ENCODE assay signal across 8 mouse cellular contexts in the genomic region with DNA sequence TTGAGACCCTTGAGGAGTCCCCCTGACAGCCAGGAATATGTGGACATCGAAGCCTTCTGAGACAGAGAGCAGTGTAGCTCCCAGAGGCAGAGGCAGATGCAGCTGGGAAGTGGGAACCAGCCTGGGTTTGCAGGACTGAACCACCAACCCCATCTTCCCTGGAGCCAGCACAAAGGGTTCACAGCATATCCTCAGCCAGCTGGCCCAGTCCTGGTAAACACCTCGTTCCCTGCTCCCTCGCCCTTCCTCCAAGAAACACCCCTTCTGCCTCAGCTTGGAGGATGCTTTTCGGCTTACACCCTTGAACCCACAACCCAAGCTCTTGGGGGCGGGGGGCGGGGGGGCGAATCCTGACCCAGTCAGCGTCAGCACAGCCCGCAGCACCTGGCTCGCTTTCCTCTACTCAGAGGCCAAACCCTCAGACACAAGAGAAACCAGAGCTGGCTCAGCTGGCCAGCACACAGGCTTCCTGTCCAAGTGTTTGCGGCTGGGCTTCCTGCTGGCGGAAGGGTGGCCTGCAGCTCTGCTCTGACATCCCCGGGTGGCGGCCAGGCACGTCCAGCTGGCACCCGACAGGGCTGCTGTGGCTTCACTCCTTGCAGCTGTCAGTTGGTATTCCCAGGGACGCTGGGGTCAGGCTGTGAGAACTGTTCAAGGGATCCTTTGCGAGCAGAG.
DNase-seq lines count a peak whose midpoint lies in the region; ATAC-seq and TF ChIP-seq lines count a peak whose summit lies in the region.

No protein-coding gene starts in this region.

- peak; percentile 85 for ATAC-seq in embryonic facial prominence, embryonic 15.5 days (ENCODE audit: insufficient number of reproducible peaks, low FRiP score, low TSS enrichment, low read depth)
- peak; percentile 54; the same call in 1 of the 2 replicates for ATAC-seq in limb, embryonic 12.5 days (ENCODE audit: insufficient number of reproducible peaks, insufficient read depth, low FRiP score, low TSS enrichment, low read depth)
- peak; percentile 63 for ATAC-seq in stomach, embryonic 14.5 days (ENCODE audit: insufficient number of reproducible peaks, insufficient read depth, low FRiP score, low read depth)

- no peak overlapping the region for H3K4me3 ChIP-seq in embryonic facial prominence, embryonic 15.5 days (replicated peaks)
- H3K4me3 ChIP-seq in heart, embryonic 10.5 days = peak overlapping the region; percentile 16
- H3K4me3 ChIP-seq in kidney, adult 2 months (ENCODE audit: insufficient read depth, low read depth, low read length) = no peak overlapping the region
- no peak overlapping the region for H3K4me3 ChIP-seq in limb, embryonic 12.5 days (replicated peaks)
- peak overlapping the region; percentile 20; the same call in 1 of the 2 replicates for H3K4me3 ChIP-seq in midbrain, embryonic 10.5 days
- no peak overlapping the region for H3K4me3 ChIP-seq in stomach, embryonic 14.5 days (ENCODE audit: low read depth, low read length)

- 0 out of 2 replicates have a peak, but pooled peaks have one; percentile 19 for TF ChIP-seq CTCF in kidney, adult 2 months (conservative IDR thresholded peaks at IDR 0.05; ENCODE audit: insufficient read depth, insufficient read length, low read depth, low read length)

- no peaks in the 10 kb centered on the region for H3K27me3 ChIP-seq in embryonic facial prominence, embryonic 15.5 days
- peaks cover 49% of the 10 kb centered on the region for H3K27me3 ChIP-seq in heart, embryonic 10.5 days (ENCODE audit: insufficient read depth, poor library complexity, severe bottlenecking)
- no peaks in the 10 kb centered on the region for H3K27me3 ChIP-seq in kidney, adult 2 months (replicated peaks; ENCODE audit: control insufficient read depth, insufficient read depth, low read length)
- H3K27me3 ChIP-seq in limb, embryonic 12.5 days = peaks cover 13% of the 10 kb centered on the region
- peaks cover 100% of the 10 kb centered on the region for H3K27me3 ChIP-seq in midbrain, embryonic 10.5 days (ENCODE audit: low read depth, poor library complexity, severe bottlenecking)
- no peaks in the 10 kb centered on the region for H3K27me3 ChIP-seq in stomach, embryonic 14.5 days (ENCODE audit: control insufficient read depth, insufficient read depth, low read length)

- peak; percentile 31 to 44 for DNase-seq in cerebellum, postnatal 14 days
- no peak for DNase-seq in cerebellum, adult 8-10 months
- DNase-seq in heart, embryonic 10.5 days (ENCODE audit: low spot score) = no peak
- DNase-seq in kidney, adult 2 months = peak; percentile 91
- peak; percentile 49 for DNase-seq in midbrain, embryonic 10.5 days (ENCODE audit: low spot score)

- WGBS in embryonic facial prominence, embryonic 15.5 days = 15% methylated on average over 18 of the region's 18 CpGs
- WGBS in heart, embryonic 10.5 days = 18% methylated on average over 18 of the region's 18 CpGs
- 24% methylated on average over 18 of the region's 18 CpGs for WGBS in kidney, adult 2 months
- 13% methylated on average over 18 of the region's 18 CpGs for WGBS in limb, embryonic 12.5 days
- 21% methylated on average over 18 of the region's 18 CpGs for WGBS in midbrain, embryonic 10.5 days
- WGBS in stomach, embryonic 14.5 days = 12% methylated on average over 18 of the region's 18 CpGs

- H3K9me3 ChIP-seq in embryonic facial prominence, embryonic 15.5 days (replicated peaks) = no peaks in the 10 kb centered on the region
- no peaks in the 10 kb centered on the region for H3K9me3 ChIP-seq in heart, embryonic 10.5 days
- H3K9me3 ChIP-seq in limb, embryonic 12.5 days = no peaks in the 10 kb centered on the region
- H3K9me3 ChIP-seq in midbrain, embryonic 10.5 days (replicated peaks) = no peaks in the 10 kb centered on the region
- no peaks in the 10 kb centered on the region for H3K9me3 ChIP-seq in stomach, embryonic 14.5 days (ENCODE audit: control insufficient read depth, low read depth, low read length)

- TF ChIP-seq POLR2A in kidney, adult 2 months (IDR thresholded peaks at IDR 0.05; ENCODE audit: low read depth, low read length) = no peak

- no peak overlapping the region for H3K9ac ChIP-seq in embryonic facial prominence, embryonic 15.5 days
- peak overlapping the region; percentile 28; the same call in 1 of the 2 replicates for H3K9ac ChIP-seq in limb, embryonic 12.5 days (replicated peaks)
- H3K9ac ChIP-seq in stomach, embryonic 14.5 days (replicated peaks; ENCODE audit: low read depth, low read length) = no peak overlapping the region

- peaks cover 65% of the 10 kb centered on the region for H3K4me1 ChIP-seq in embryonic facial prominence, embryonic 15.5 days
- peaks cover 56% of the 10 kb centered on the region for H3K4me1 ChIP-seq in heart, embryonic 10.5 days
- peaks cover 29% of the 10 kb centered on the region for H3K4me1 ChIP-seq in kidney, adult 2 months (ENCODE audit: control insufficient read depth, insufficient read depth, low read length)
- peaks cover 51% of the 10 kb centered on the region for H3K4me1 ChIP-seq in limb, embryonic 12.5 days (replicated peaks)
- peaks cover 25% of the 10 kb centered on the region for H3K4me1 ChIP-seq in midbrain, embryonic 10.5 days
- peaks cover 38% of the 10 kb centered on the region for H3K4me1 ChIP-seq in stomach, embryonic 14.5 days (ENCODE audit: control insufficient read depth, insufficient read depth, low read length)

- H3K27ac ChIP-seq in embryonic facial prominence, embryonic 15.5 days (replicated peaks) = peak overlapping the region; percentile 84
- peak overlapping the region; percentile 82 for H3K27ac ChIP-seq in heart, embryonic 10.5 days
- peak overlapping the region; percentile 81 for H3K27ac ChIP-seq in kidney, adult 2 months (ENCODE audit: insufficient read depth, low read depth, low read length)
- H3K27ac ChIP-seq in limb, embryonic 12.5 days = peak overlapping the region; percentile 79
- peak overlapping the region; percentile 66 for H3K27ac ChIP-seq in midbrain, embryonic 10.5 days (replicated peaks)
- H3K27ac ChIP-seq in stomach, embryonic 14.5 days (ENCODE audit: low read length) = peak overlapping the region; percentile 78

- peak overlapping the region; percentile 17; the same call in 1 of the 2 replicates for H3K4me2 ChIP-seq in embryonic facial prominence, embryonic 15.5 days (replicated peaks)
- peak overlapping the region; percentile 28 for H3K4me2 ChIP-seq in limb, embryonic 12.5 days
- peak overlapping the region; percentile 2; the same call in 1 of the 2 replicates for H3K4me2 ChIP-seq in stomach, embryonic 14.5 days (replicated peaks; ENCODE audit: low read depth, low read length)

- no peaks in the 10 kb centered on the region for H3K36me3 ChIP-seq in embryonic facial prominence, embryonic 15.5 days
- no peaks in the 10 kb centered on the region for H3K36me3 ChIP-seq in heart, embryonic 10.5 days
- H3K36me3 ChIP-seq in kidney, adult 2 months (ENCODE audit: control insufficient read depth, insufficient read depth, low read length) = no peaks in the 10 kb centered on the region
- no peaks in the 10 kb centered on the region for H3K36me3 ChIP-seq in limb, embryonic 12.5 days
- H3K36me3 ChIP-seq in midbrain, embryonic 10.5 days = no peaks in the 10 kb centered on the region
- H3K36me3 ChIP-seq in stomach, embryonic 14.5 days (ENCODE audit: control insufficient read depth, insufficient read depth, low read length) = no peaks in the 10 kb centered on the region

Comparison
In these comparisons a context has a peak if more than half of its experiments do, and no peak if none do; other contexts are left out.
1. DNase-seq: peak in cerebellum, postnatal 14 days (2 of 2), kidney, adult 2 months (single experiment) and midbrain, embryonic 10.5 days (single experiment); none in cerebellum, adult 8-10 months (single experiment) and heart, embryonic 10.5 days (single experiment).
2. H3K4me3 ChIP-seq: peak in heart, embryonic 10.5 days (single experiment) and midbrain, embryonic 10.5 days (single experiment); none in embryonic facial prominence, embryonic 15.5 days (single experiment), kidney, adult 2 months (single experiment), limb, embryonic 12.5 days (single experiment) and stomach, embryonic 14.5 days (single experiment).
3. Peak in every context shown above with its lines, with median percentiles within 50 percentile points of each other: ATAC-seq, H3K27ac ChIP-seq and H3K4me2 ChIP-seq.